16 mouse cellular contexts compared by ENCODE assay signal in genomic region chr13:46531676-46532075, GRCm38 (mm10). TPM values are rescaled to one million over a fixed set of nuclear protein-coding genes. Genes with fewer than 3 reads are reported as not detected.
"Had no signal": no experiment of that assay in that cellular context is flagged by ENCODE, and none has a peak within 500 bp of the region (broad histone marks: within the 10 kb centered on the region; RNA-seq: fewer than 3 reads in every experiment).

No protein-coding gene starts in this region.

- H3K36me3 ChIP-seq: midbrain, embryonic 13.5 days; midbrain, embryonic 15.5 days; neural tube, embryonic 12.5 days had no signal

- H3K4me1 ChIP-seq: megakaryocyte, embryonic 14.5 days had no signal

- H3K9ac ChIP-seq: lung, embryonic 14.5 days; midbrain, embryonic 13.5 days; midbrain, embryonic 15.5 days; neural tube, embryonic 12.5 days had no signal

- H3K27me3 ChIP-seq: midbrain, embryonic 15.5 days; neural tube, embryonic 12.5 days had no signal

- ATAC-seq: midbrain, embryonic 13.5 days; midbrain, embryonic 15.5 days had no signal

- H3K4me3 ChIP-seq: megakaryocyte, embryonic 14.5 days; midbrain, embryonic 13.5 days; midbrain, embryonic 15.5 days; neural tube, embryonic 12.5 days had no signal

- H3K4me2 ChIP-seq: lung, embryonic 14.5 days; midbrain, embryonic 11.5 days; midbrain, embryonic 13.5 days; midbrain, embryonic 15.5 days; neural tube, embryonic 12.5 days had no signal

- H3K27ac ChIP-seq: macrophage; midbrain, embryonic 13.5 days; midbrain, embryonic 15.5 days; neural tube, embryonic 12.5 days had no signal

- H3K9me3 ChIP-seq: megakaryocyte, embryonic 14.5 days; midbrain, embryonic 13.5 days; midbrain, embryonic 15.5 days; neural tube, embryonic 12.5 days had no signal

- DNase-seq: lung, adult 18-20 months; lung, embryonic 14.5 days; lung, postnatal 10 days; lung, postnatal 36 days; right cerebral cortex, postnatal 14 days; spleen, adult 18-20 months; thymus, adult 18-20 months; thymus, postnatal 14 days; thymus, postnatal 36 days had no signal

RNA-seq across cellular contexts. Expression of gene Cap2, which starts 30.0 kb away (rescaled TPM):
- total RNA-seq: monocyte, adult 5-6 weeks had no signal
